ENCODE assay signal across 21 mouse cellular contexts in the genomic region with DNA sequence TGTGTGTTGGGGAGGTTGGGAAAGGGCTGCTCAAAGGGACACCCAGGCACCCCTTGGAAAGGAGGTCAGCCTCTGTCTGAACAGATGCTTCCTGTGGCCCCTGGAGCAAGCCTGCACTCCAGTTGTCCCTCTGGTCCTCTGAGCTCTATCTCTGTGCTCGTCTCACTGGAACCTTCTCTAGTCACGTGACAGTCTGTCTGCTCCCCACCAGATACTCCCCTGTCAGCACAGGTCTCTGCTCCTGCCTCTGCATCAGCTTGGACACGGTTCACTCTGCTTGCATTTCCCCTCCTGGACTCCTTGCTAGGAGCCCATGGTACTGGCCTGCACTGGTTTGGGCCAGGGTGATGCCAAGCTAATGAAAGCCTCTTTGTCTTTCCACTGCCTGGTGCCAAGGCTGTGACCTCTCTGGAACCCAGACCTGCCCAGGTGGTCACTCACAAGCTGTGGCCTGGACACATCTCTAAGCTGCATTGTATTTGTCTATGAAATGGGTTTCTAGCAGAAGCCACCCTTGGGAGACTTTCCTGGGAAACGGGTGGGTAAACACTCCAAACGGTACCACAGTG. TPM values are rescaled to one million over a fixed set of nuclear protein-coding genes. Genes with fewer than 3 reads are reported as not detected.
DNase-seq lines count a peak whose midpoint lies in the region; ATAC-seq and TF ChIP-seq lines count a peak whose summit lies in the region.
"Had no signal": no experiment of that assay in that cellular context is flagged by ENCODE, and none has a peak within 500 bp of the region (broad histone marks: within the 10 kb centered on the region; RNA-seq: fewer than 3 reads in every experiment).

No protein-coding gene starts in this region.

- TF ChIP-seq EP300 in stomach, postnatal 0 days (optimal IDR thresholded peaks at IDR 0.05): no peak

- no peak overlapping the region; the same call in 1 of the 2 replicates for H3K4me2 ChIP-seq in stomach, postnatal 0 days (replicated peaks; ENCODE audit: low read depth)
- H3K4me2 ChIP-seq: forebrain, embryonic 12.5 days; hindbrain, embryonic 12.5 days; liver, embryonic 12.5 days had no signal

- no peaks in the 10 kb centered on the region for H3K36me3 ChIP-seq in embryonic facial prominence, embryonic 10.5 days (replicated peaks)
- no peaks in the 10 kb centered on the region for H3K36me3 ChIP-seq in stomach, postnatal 0 days (ENCODE audit: control insufficient read depth, insufficient read depth, low read length)
- H3K36me3 ChIP-seq: forebrain, embryonic 12.5 days; hindbrain, embryonic 12.5 days; liver, embryonic 12.5 days; midbrain, embryonic 10.5 days had no signal

- H3K27me3 ChIP-seq in embryonic facial prominence, embryonic 10.5 days (replicated peaks; ENCODE audit: low read depth, poor library complexity, severe bottlenecking): peaks cover 14% of the 10 kb centered on the region
- no peaks in the 10 kb centered on the region for H3K27me3 ChIP-seq in stomach, postnatal 0 days (ENCODE audit: control insufficient read depth, insufficient read depth, low read length)
- H3K27me3 ChIP-seq: forebrain, embryonic 12.5 days; hindbrain, embryonic 12.5 days had no signal

- peaks cover 43% of the 10 kb centered on the region for H3K4me1 ChIP-seq in embryonic facial prominence, embryonic 10.5 days
- H3K4me1 ChIP-seq in stomach, postnatal 0 days (replicated peaks; ENCODE audit: control insufficient read depth, insufficient read depth): no peaks in the 10 kb centered on the region; the same call in 1 of the 2 replicates
- H3K4me1 ChIP-seq: liver, embryonic 12.5 days had no signal

- DNase-seq in cerebellum, adult 9-10 months: peak; percentile 55
- DNase-seq in cerebellum, adult 8-10 months: no peak
- DNase-seq in left cerebral cortex, adult 2 months (ENCODE audit: extremely low spot score in 1 of 2, low spot score in 2 of 2): no peak
- no peak for DNase-seq in left cerebral cortex, postnatal 10 days (ENCODE audit: extremely low spot score in 1 of 2, low spot score in 2 of 2)
- no peak for DNase-seq in embryonic facial prominence, embryonic 10.5 days (ENCODE audit: low spot score)
- no peak for DNase-seq in stomach, postnatal 0 days (ENCODE audit: low spot score)
- no peak for DNase-seq in layer of hippocampus, postnatal 10 days (ENCODE audit: low spot score in 2 of 2)
- DNase-seq: adrenal gland, adult 2 months; B cell, adult 2 months; gastrocnemius, postnatal 25 days; heart, postnatal 10 days; kidney, adult 11 months; left cerebral cortex, postnatal 4 days; lung, adult 2 months; thymus, postnatal 25 days had no signal

- intact Hi-C loops in left cerebral cortex, adult 2 months (cut with DNase I): loop anchor here (5.0 kb wide), 2 partner anchors 55 to 160 kb away; no protein-coding TSS in a partner anchor
- intact Hi-C loops in left cerebral cortex, postnatal 10 days (cut with DNase I): no loop called here

- H3K27ac ChIP-seq in left cerebral cortex, adult 2 months: peak overlapping the region; percentile 94
- H3K27ac ChIP-seq in embryonic facial prominence, embryonic 10.5 days (replicated peaks): peak overlapping the region; percentile 57
- 0 out of 2 replicates have a peak overlapping the region, but pooled peaks have one; percentile 8 for H3K27ac ChIP-seq in stomach, postnatal 0 days (replicated peaks)
- H3K27ac ChIP-seq: forebrain, embryonic 12.5 days; hindbrain, embryonic 12.5 days; liver, embryonic 12.5 days; macrophage had no signal

- no peaks in the 10 kb centered on the region for H3K9me3 ChIP-seq in embryonic facial prominence, embryonic 10.5 days
- H3K9me3 ChIP-seq in stomach, postnatal 0 days (ENCODE audit: control insufficient read depth, low read length): no peaks in the 10 kb centered on the region
- H3K9me3 ChIP-seq: forebrain, embryonic 12.5 days; hindbrain, embryonic 12.5 days; liver, embryonic 12.5 days; midbrain, embryonic 10.5 days had no signal

- H3K4me3 ChIP-seq in left cerebral cortex, adult 2 months: no peak overlapping the region; the same call in 1 of the 2 replicates
- H3K4me3 ChIP-seq in embryonic facial prominence, embryonic 10.5 days: no peak overlapping the region
- H3K4me3 ChIP-seq in stomach, postnatal 0 days (ENCODE audit: low read depth, low read length): no peak overlapping the region
- H3K4me3 ChIP-seq: forebrain, embryonic 12.5 days; hindbrain, embryonic 12.5 days; liver, embryonic 12.5 days; midbrain, embryonic 10.5 days had no signal

- WGBS in embryonic facial prominence, embryonic 10.5 days: 73% methylated on average over 5 of the region's 5 CpGs
- 78% methylated on average over 5 of the region's 5 CpGs for WGBS in stomach, postnatal 0 days

- TF ChIP-seq CTCF in left cerebral cortex, adult 2 months (IDR thresholded peaks at IDR 0.05): no peak
- TF ChIP-seq CTCF in stomach, postnatal 0 days (IDR thresholded peaks at IDR 0.05; ENCODE audit: low read depth): no peak

- no peak for ATAC-seq in stomach, postnatal 0 days (ENCODE audit: low FRiP score, low TSS enrichment)
- no peak for ATAC-seq in inflammation-experienced regulatory T-cells, adult 6 months
- ATAC-seq: liver, embryonic 12.5 days had no signal

- no peak overlapping the region for H3K9ac ChIP-seq in stomach, postnatal 0 days (ENCODE audit: low read length)
- H3K9ac ChIP-seq: forebrain, embryonic 12.5 days; hindbrain, embryonic 12.5 days; liver, embryonic 12.5 days had no signal

RNA-seq across cellular contexts. Expression of gene Dab2ip, which starts 1.1 kb away (rescaled TPM):
- total RNA-seq in left cerebral cortex, adult 2 months (2021): 100 to 1,000 TPM; 144 to 152 TPM
- total RNA-seq in left cerebral cortex, postnatal 10 days (2021): 100 to 1,000 TPM; 125 to 138 TPM
- polyA plus RNA-seq in embryonic facial prominence, embryonic 10.5 days (2016; fragmentation: Nextera tagmentation; extraction: Ambion mirVana): 34.7 and 35.4 TPM in 2 replicates
- 46.4 and 48.1 TPM in 2 replicates for polyA plus RNA-seq in stomach, postnatal 0 days (2015; fragmentation: Nextera tagmentation; extraction: Ambion mirVana)
- total RNA-seq in layer of hippocampus, postnatal 10 days (2021): 100 to 1,000 TPM; 130 TPM
- under 1 TPM; 0.46 to 0.69 (median 0.54) TPM for polyA plus RNA-seq in inflammation-experienced regulatory T-cells, adult 6 months (2017; shearing (Covaris generic))

Comparison
In these comparisons a context has a peak if more than half of its experiments do, and no peak if none do; other contexts are left out.
1. H3K27ac ChIP-seq: peak in every context shown above with its lines; median percentile 94 in left cerebral cortex, adult 2 months; 57 in embryonic facial prominence, embryonic 10.5 days; 8 in stomach, postnatal 0 days.